Mouse (Mus musculus): ENCODE measurements at regions not wholly inside any gene's neighbourhood (a gene's known extent, or its start where the extent isn't known, plus 50 kb on each side); places are given as distances from the start of the nearest gene placed in this dataset.
A peak's percentile ranks its signal among the peaks of the same experiment; 100 is the strongest.

DNA sequence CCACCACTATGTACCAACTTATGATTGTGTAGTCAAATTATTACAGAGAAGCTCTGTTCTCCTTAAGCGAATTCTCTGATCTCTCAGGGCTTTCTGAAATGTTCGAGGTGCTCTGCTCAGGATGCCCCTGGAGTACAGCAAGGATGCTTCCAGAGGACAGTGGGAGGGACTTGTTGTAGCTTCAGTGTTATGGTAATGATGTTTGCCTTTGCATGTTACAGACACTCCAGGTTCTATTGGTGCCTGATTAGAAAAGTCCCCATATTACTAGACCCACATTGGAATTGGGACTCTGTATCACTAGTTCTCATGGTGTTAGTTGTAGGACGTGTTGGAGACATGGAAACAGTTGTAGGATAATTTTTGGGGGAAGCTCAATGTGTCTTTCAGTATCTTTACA lies 96.0 kb downstream of the Epdr1 start:
- Histone ChIP-seq H3K27ac (ENCODE audit: insufficient read depth, low read depth, low read length, poor library complexity, severe bottlenecking) (no peak overlapping the region; the same call in 1 of the 2 replicates), H3K9me3 (ENCODE audit: control insufficient read depth, insufficient read depth, low read depth, low read length) (no peaks in the 10 kb centered on the region), H3K4me3 (ENCODE audit: insufficient read depth in 1 of 2, low read depth in 1 of 2, low read length in 2 of 2, poor library complexity in 1 of 2, severe bottlenecking in 1 of 2) (no peak overlapping the region), H3K9ac (ENCODE audit: insufficient read depth, low read depth, low read length, poor library complexity, severe bottlenecking) (no peak overlapping the region), H3K36me3 (ENCODE audit: control insufficient read depth, insufficient read depth, low read length, poor library complexity, severe bottlenecking) (peaks cover 9% of the 10 kb centered on the region), H3K4me1 (ENCODE audit: control insufficient read depth in 2 of 2, insufficient read depth in 2 of 2, low read length in 2 of 2, poor library complexity in 1 of 2) (peaks cover 8 to 10% of the 10 kb centered on the region in 2 experiments; a peak in 3 of 4 replicates)
- in situ Hi-C loops (cut with MboI; ENCODE audit: low sequenced_read_pairs in 2 of 2, unreplicated experiment in 2 of 2) = no loop called here
- DNase-seq (ENCODE audit: low read depth, low spot score) = peak; percentile 41
- no peak for TF ChIP-seq ZC3H11A (IDR thresholded peaks at IDR 0.05; ENCODE audit: borderline replicate concordance, low read depth, low read length)
- peak; percentile 37; the same call in 1 of the 2 replicates for TF ChIP-seq HCFC1 (IDR thresholded peaks at IDR 0.05; ENCODE audit: borderline replicate concordance, insufficient read depth, low read length)
- TF ChIP-seq CHD2 (IDR thresholded peaks at IDR 0.05; ENCODE audit: low read depth, low read length) = 0 out of 2 replicates have a peak, but pooled peaks have one; percentile 67
- no peak for TF ChIP-seq MAFK (IDR thresholded peaks at IDR 0.05; ENCODE audit: insufficient read depth, low read depth, low read length)
- TF ChIP-seq ZNF384 (IDR thresholded peaks at IDR 0.05; ENCODE audit: low read depth, low read length) = no peak

DNA sequence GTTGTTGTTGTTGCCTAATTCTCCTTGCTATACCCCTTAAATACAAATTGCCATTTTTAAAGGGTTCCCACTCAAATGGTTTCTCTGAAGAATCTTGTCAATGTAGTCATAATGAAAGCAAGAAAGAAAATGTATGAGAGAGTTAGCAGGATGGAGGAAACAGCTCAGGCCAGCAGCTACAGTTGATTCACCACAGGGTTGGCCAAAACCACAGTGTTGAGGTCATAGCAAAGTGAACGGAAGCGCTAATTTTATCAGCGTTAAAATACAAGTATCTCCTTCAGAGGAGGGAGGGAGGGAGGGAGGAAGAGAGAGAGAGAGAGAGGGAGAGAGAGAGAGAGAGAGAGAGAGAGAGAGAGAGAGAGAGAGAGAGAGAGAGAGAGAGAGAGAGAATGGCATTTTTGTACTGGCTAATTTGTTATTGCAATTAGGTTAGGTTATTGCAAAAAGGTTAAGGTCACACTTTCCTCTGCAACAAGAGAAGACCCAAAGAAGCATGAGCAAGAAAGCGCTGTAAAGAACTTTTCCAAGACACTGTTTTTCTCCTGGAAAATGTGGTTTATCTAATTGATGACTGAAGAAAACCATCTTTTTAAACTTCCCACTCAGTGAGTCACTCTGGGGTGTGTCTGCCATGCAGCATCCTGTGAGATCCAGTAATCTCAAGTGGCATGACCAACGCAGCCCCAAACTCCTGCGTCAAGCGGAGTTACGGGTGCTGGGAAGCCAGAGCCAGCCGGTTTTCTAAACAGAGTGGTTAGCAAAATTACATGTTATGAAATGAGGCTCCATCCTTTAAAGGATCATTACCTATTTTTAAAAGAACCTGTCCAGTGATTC lies 101.6 kb downstream of the Epdr1 start:
- no peak overlapping the region for H3K27ac ChIP-seq (ENCODE audit: insufficient read depth, low read depth, low read length, poor library complexity, severe bottlenecking)
- H3K4me1 ChIP-seq (ENCODE audit: control insufficient read depth in 2 of 2, insufficient read depth in 2 of 2, low read length in 2 of 2, poor library complexity in 1 of 2) = no peaks in the 10 kb centered on the region
- in situ Hi-C loops (cut with MboI; ENCODE audit: low sequenced_read_pairs in 2 of 2, unreplicated experiment in 2 of 2) = no loop called here
- no peaks in the 10 kb centered on the region for H3K9me3 ChIP-seq (ENCODE audit: control insufficient read depth, insufficient read depth, low read depth, low read length)
- H3K4me3 ChIP-seq (ENCODE audit: insufficient read depth in 1 of 2, low read depth in 1 of 2, low read length in 2 of 2, poor library complexity in 1 of 2, severe bottlenecking in 1 of 2) = no peak overlapping the region
- H3K9ac ChIP-seq (ENCODE audit: insufficient read depth, low read depth, low read length, poor library complexity, severe bottlenecking) = no peak overlapping the region
- no peak for DNase-seq (ENCODE audit: low read depth, low spot score)
- no peaks in the 10 kb centered on the region; the same call in 1 of the 2 replicates for H3K36me3 ChIP-seq (ENCODE audit: control insufficient read depth, insufficient read depth, low read length, poor library complexity, severe bottlenecking)
- TF ChIP-seq ZNF384 (IDR thresholded peaks at IDR 0.05; ENCODE audit: low read depth, low read length) (no peak), CHD2 (IDR thresholded peaks at IDR 0.05; ENCODE audit: low read depth, low read length) (no peak)

DNA sequence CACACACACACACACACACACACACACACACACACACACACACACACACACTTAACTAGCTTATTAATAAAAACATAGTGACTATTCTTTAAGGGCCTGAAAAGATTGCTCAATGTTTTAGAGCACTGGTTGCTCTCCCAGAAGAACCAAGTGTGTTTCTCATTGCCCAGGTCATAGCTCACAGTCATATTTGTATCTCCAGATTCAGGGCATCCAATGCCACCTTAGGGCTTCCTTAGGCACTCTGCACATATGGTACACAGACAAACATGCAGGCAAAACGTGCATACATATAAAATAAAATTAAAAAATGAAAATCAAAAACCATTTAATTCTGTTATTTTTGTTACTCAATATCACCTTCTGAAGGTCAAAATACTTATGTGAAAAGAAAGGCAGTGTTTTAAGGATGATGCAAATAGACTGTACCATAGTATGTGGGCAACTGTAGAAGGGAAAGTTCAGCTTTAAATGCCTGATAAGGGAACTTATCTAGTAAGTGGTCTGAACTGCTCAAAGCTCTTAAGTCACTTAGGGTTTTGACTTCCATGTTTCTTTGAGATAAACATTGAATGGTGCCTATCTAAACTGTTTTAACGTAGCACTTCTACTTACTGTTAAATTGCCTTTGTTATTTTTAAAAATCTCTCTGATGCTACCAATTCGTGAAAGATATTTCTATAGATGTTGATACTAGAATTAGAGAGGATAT lies 104.7 kb downstream of the Epdr1 start:
- in situ Hi-C loops (cut with MboI; ENCODE audit: low sequenced_read_pairs in 2 of 2, unreplicated experiment in 2 of 2) = no loop called here
- Histone ChIP-seq H3K4me3 (ENCODE audit: insufficient read depth in 1 of 2, low read depth in 1 of 2, low read length in 2 of 2, poor library complexity in 1 of 2, severe bottlenecking in 1 of 2) (no peak overlapping the region), H3K4me1 (ENCODE audit: control insufficient read depth in 2 of 2, insufficient read depth in 2 of 2, low read length in 2 of 2, poor library complexity in 1 of 2) (no peaks in the 10 kb centered on the region), H3K9ac (ENCODE audit: insufficient read depth, low read depth, low read length, poor library complexity, severe bottlenecking) (no peak overlapping the region), H3K36me3 (ENCODE audit: control insufficient read depth, insufficient read depth, low read length, poor library complexity, severe bottlenecking) (no peaks in the 10 kb centered on the region), H3K9me3 (ENCODE audit: control insufficient read depth, insufficient read depth, low read depth, low read length) (no peaks in the 10 kb centered on the region), H3K27ac (ENCODE audit: insufficient read depth, low read depth, low read length, poor library complexity, severe bottlenecking) (no peak overlapping the region)
- DNase-seq (ENCODE audit: low read depth, low spot score) = no peak
- TF ChIP-seq HCFC1 (IDR thresholded peaks at IDR 0.05; ENCODE audit: borderline replicate concordance, insufficient read depth, low read length) (no peak), CHD2 (IDR thresholded peaks at IDR 0.05; ENCODE audit: low read depth, low read length) (no peak), ZC3H11A (IDR thresholded peaks at IDR 0.05; ENCODE audit: borderline replicate concordance, low read depth, low read length) (no peak), MAFK (IDR thresholded peaks at IDR 0.05; ENCODE audit: insufficient read depth, low read depth, low read length) (no peak), ZNF384 (IDR thresholded peaks at IDR 0.05; ENCODE audit: low read depth, low read length) (no peak)

DNA sequence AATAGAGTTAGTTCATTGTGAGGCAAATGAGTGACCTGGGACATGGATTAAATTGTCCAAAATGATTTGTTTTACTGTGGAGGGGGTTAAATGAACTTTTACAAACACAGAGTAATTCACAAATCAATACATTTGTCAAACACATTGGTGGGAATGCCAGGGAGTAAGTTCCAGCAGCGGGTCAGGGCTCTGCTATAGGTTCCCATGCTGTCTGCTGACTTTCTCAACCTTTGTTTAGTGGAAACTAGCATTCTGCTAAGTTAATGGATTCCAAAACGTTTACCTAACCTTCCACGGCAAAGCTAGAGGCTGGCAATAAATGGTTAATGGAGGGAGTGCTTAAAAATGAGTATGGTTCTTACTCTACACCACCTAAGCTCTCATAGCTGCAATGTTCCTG lies 110.9 kb upstream of the Stard3nl start:
- DNase-seq (ENCODE audit: low read depth, low spot score) = no peak
- in situ Hi-C loops (cut with MboI; ENCODE audit: low sequenced_read_pairs in 2 of 2, unreplicated experiment in 2 of 2) = no loop called here
- no peak overlapping the region for H3K9ac ChIP-seq (ENCODE audit: insufficient read depth, low read depth, low read length, poor library complexity, severe bottlenecking)
- no peak for TF ChIP-seq HCFC1 (IDR thresholded peaks at IDR 0.05; ENCODE audit: borderline replicate concordance, insufficient read depth, low read length)
- TF ChIP-seq MAFK (IDR thresholded peaks at IDR 0.05; ENCODE audit: insufficient read depth, low read depth, low read length) = no peak
- TF ChIP-seq CHD2 (IDR thresholded peaks at IDR 0.05; ENCODE audit: low read depth, low read length) = no peak
- no peak for TF ChIP-seq ZNF384 (IDR thresholded peaks at IDR 0.05; ENCODE audit: low read depth, low read length)
- TF ChIP-seq ZC3H11A (IDR thresholded peaks at IDR 0.05; ENCODE audit: borderline replicate concordance, low read depth, low read length) = no peak
- H3K27ac ChIP-seq (ENCODE audit: insufficient read depth, low read depth, low read length, poor library complexity, severe bottlenecking) = no peak overlapping the region
- no peaks in the 10 kb centered on the region for H3K9me3 ChIP-seq (ENCODE audit: control insufficient read depth, insufficient read depth, low read depth, low read length)
- H3K4me1 ChIP-seq (ENCODE audit: control insufficient read depth in 2 of 2, insufficient read depth in 2 of 2, low read length in 2 of 2, poor library complexity in 1 of 2) = no peaks in the 10 kb centered on the region
- H3K4me3 ChIP-seq (ENCODE audit: insufficient read depth in 1 of 2, low read depth in 1 of 2, low read length in 2 of 2, poor library complexity in 1 of 2, severe bottlenecking in 1 of 2) = no peak overlapping the region
- H3K36me3 ChIP-seq (ENCODE audit: control insufficient read depth, insufficient read depth, low read length, poor library complexity, severe bottlenecking) = no peaks in the 10 kb centered on the region
